Mouse (Mus musculus) urinary bladder, postnatal 14 days (tissue): ENCODE measurements around the gene Nkapl.
"Not testable (repeated sequence)": the region's sequence is repeated elsewhere in the genome, so short reads cannot be mapped to it uniquely, and the experiment has no call there.

Experiments
- DNase-seq: peaks from one replicate; pipeline ENCODE4 v3.0.0; 2021; ENCODE audit warnings: low spot score

Nkapl gene

GRCm38 (mm10) chr13:21468061-21469019 is at the start of gene Nkapl:
Gene Nkapl, minus strand, starts transcription at chr13:21468509.
- peak; percentile 84 for DNase-seq

GRCm38 (mm10) chr13:21506221-21506649 is 37.9 kb upstream of the Nkapl start:
- peak; percentile 80 for DNase-seq

GRCm38 (mm10) chr13:21502296-21502695 is 34.0 kb upstream of the Nkapl start:
- DNase-seq = no peak

- DNase-seq = not testable (repeated sequence)
Observed at GRCm38 (mm10) chr13:21501182-21501581, 32.9 kb upstream of the Nkapl start, which contains the start of gene Gm11273. Gene Gm11273, minus strand, starts transcription at chr13:21501418.

- no peak for DNase-seq
Observed at GRCm38 (mm10) chr13:21495080-21495479, 26.8 kb upstream of the Nkapl start, which contains the start of gene AK157302. Gene AK157302, plus strand, starts transcription at chr13:21495223.

- no peak for DNase-seq
Observed at GRCm38 (mm10) chr13:21492847-21493246, 24.5 kb upstream of the Nkapl start.

- DNase-seq = no peak
Observed at GRCm38 (mm10) chr13:21486881-21487280, 18.6 kb upstream of the Nkapl start.

GRCm38 (mm10) chr13:21478759-21479670 is 10.7 kb upstream of the Nkapl start, which contains the start of the genes Zkscan4 and Gm10065:
Gene Zkscan4, plus strand, starts transcription at chr13:21478907.
Gene Gm10065, minus strand, starts transcription at chr13:21479441.
- peak; percentile 65 for DNase-seq

- DNase-seq = no peak
Observed at GRCm38 (mm10) chr13:21472427-21472826, 4.1 kb upstream of the Nkapl start.

- no peak for DNase-seq
Observed at GRCm38 (mm10) chr13:21469097-21469496, 788 bp upstream of the Nkapl start.

GRCm38 (mm10) chr13:21467336-21467735 is 973 bp downstream of the Nkapl start:
- DNase-seq = no peak

- DNase-seq = not testable (repeated sequence)
Observed at GRCm38 (mm10) chr13:21462516-21462915, 5.8 kb downstream of the Nkapl start.

- no peak for DNase-seq
Observed at GRCm38 (mm10) chr13:21456347-21456746, 12.0 kb downstream of the Nkapl start.

- DNase-seq = no peak
Observed at GRCm38 (mm10) chr13:21454133-21454532, 14.2 kb downstream of the Nkapl start.

- DNase-seq = peak; percentile 83
Observed at GRCm38 (mm10) chr13:21453449-21453848, 14.9 kb downstream of the Nkapl start, which contains the start of gene Zscan26. Gene Zscan26, minus strand, starts transcription at chr13:21453730.

- no peak for DNase-seq
Observed at GRCm38 (mm10) chr13:21453042-21453441, 15.3 kb downstream of the Nkapl start.

- no peak for DNase-seq
Observed at GRCm38 (mm10) chr13:21447856-21448614, 20.3 kb downstream of the Nkapl start.

GRCm38 (mm10) chr13:21446796-21447195 is 21.5 kb downstream of the Nkapl start:
- no peak for DNase-seq

GRCm38 (mm10) chr13:21441207-21441572 is 27.1 kb downstream of the Nkapl start:
- no peak for DNase-seq

GRCm38 (mm10) chr13:21440503-21441206 is 27.7 kb downstream of the Nkapl start, which contains the start of gene Pgbd1:
Gene Pgbd1, minus strand, starts transcription at chr13:21441058.
- DNase-seq = peak; percentile 58

GRCm38 (mm10) chr13:21435476-21435875 is 32.8 kb downstream of the Nkapl start:
- DNase-seq = no peak
